Mouse (Mus musculus): ENCODE measurements around the gene Prr13. TPM values are rescaled to one million over a fixed set of nuclear protein-coding genes. Genes with fewer than 3 reads are reported as not detected.
A peak's percentile ranks its signal among the peaks of the same experiment; 100 is the strongest.

Gene Prr13
- polyA plus RNA-seq, 1 experiment from 2014 or later: 90.3 TPM

DNA sequence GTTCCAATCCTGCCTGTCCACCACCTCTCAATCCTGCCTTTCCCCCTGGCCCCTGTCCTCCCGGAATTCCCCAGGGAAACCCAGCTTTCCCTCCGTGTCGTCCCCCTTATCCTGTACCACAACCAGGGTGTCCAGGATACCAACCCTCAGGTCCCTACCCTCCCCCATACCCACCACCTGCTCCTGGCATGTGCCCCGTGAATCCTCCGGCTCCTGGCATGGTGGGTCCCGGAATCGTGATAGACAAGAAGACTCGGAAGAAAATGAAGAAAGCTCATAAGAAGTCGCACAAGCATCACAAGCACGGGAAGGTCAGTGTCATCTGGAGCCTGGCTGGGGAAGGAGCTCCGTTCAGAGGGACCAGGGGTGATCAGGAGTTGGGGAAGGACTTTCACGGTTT lies 1.6 kb downstream of the Prr13 start:
- no peak for DNase-seq (ENCODE audit: low spot score)

DNA sequence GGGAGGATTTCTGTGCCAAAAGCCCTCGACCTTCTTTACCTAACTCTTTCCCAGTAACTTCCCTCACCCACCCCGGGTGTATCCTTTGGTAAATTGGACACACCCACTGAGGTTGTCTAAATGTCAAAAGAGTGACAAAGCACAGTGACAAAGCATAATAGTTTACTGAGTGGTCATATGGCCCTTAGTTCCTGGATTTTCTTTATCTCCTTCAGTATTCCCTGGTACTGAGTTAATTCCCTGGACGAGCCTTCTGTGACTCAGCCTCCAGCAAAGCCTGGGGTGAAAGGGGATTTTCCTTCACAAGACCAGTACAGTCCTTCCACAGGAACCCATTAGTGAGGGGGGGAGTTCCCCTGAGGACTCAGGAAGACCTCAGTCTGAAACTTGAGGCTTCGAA lies 2.1 kb downstream of the Prr13 start:
- no peak for DNase-seq (ENCODE audit: low spot score)

DNA sequence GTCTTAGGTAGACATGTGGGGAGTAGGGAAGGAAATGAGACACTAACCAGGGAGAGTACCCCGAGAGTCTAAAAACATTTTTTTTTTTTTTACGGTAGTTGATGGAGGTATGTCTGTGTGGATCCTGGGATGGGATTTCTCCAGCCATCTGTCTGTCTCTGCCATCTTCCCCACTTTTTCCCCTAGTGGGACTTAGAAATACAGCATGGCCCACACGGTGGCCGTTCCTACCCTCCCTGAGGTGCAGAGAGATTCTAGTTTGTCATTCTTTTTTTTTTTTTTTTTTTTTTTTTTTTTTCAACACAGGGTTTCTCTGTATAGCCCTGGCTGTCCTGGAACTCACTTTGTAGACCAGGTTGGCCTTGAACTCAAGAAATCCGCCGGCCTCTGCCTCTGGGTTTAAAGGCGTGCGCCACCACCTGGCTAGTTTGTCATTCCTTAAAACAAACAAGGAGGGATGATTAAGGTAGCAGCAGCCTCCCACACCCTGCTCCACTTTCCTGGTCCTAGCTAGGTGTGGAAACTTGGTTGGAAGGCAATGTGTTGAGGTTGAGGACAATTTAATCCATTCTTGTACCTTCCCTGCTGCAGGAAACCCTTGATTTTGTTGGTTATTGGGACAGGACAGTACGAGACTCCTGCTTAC lies 2.7 kb downstream of the Prr13 start:
- no peak for DNase-seq (ENCODE audit: low spot score)

DNA sequence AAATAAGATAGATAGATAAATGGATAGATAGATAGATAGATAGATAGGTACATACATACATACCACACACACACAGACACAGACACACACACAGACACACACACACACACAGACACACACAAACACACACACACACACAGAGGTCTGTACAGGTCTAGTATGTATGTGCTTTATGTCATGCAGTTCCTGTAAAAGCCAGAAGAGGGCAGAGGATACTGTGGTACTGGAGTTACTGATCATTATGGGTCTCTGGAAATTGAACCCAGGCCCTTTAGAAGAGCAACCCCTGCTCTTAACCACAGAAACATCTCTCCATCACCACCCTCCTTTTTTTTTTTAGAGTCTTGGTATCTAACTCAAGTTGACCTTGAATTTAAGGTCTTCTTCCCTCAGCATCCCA lies 4.8 kb downstream of the Prr13 start:
- DNase-seq (ENCODE audit: low spot score): peak; percentile 54

DNA sequence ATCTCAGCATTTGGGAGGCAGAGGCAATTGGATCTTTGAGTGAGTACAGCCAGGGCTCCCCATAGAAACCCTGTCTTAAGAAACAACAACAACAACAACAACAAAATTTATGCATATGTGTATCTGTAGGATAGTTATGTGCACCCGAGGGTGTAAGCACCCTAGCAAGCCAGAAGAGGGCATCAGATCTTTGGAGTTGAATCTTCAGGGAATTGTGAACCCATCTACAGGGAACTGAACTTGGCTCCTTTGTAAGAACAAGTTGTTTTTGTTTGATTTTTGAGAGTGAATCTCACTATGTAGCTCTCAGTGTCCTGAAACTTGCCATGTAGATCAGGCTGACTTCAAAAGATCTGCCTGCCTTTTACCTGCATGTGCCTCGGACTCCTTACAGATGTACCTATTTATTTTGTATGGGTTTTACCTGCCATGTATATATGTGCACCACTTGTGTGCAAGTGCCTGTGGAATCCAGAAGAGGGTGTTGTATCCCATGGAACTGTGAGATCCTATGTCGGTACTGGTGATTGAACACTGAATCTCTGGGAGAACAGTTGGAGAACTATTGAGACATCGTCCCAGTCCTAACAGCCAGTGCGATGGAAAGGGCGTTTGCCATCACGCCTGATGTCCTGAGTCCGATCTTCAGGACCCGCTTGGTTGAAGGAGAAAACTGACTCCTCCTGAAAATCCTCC lies 10.0 kb downstream of the Prr13 start:
- no peak for DNase-seq (ENCODE audit: low spot score)

DNA sequence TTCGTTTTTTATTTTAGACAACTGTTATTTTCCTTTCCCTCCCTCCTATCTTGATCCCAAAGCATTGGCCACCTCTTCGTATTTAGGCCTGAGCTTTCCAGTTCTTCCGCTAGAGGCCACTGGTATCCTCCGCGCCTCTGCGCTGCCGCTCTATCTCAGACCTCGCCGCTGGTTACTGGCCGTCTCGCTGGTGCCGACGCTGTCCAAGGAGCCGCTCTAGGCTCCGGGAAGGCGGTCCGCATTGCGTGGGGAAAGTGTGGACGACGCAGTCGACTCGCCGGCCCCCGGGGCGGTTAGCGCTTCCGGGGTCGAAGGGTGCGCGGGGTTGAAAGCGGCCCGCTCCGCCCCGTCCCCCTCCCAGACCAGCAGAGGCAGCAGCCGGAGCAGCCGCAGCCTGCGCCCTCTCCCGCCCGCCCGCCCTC lies 11.4 kb downstream of the Prr13 start, which contains the start of gene Pcbp2:
Pcbp2 (plus strand) TSS at position 357 of the 422 bp plus-strand sequence.
- peak; percentile 98 for DNase-seq (ENCODE audit: low spot score)

DNA sequence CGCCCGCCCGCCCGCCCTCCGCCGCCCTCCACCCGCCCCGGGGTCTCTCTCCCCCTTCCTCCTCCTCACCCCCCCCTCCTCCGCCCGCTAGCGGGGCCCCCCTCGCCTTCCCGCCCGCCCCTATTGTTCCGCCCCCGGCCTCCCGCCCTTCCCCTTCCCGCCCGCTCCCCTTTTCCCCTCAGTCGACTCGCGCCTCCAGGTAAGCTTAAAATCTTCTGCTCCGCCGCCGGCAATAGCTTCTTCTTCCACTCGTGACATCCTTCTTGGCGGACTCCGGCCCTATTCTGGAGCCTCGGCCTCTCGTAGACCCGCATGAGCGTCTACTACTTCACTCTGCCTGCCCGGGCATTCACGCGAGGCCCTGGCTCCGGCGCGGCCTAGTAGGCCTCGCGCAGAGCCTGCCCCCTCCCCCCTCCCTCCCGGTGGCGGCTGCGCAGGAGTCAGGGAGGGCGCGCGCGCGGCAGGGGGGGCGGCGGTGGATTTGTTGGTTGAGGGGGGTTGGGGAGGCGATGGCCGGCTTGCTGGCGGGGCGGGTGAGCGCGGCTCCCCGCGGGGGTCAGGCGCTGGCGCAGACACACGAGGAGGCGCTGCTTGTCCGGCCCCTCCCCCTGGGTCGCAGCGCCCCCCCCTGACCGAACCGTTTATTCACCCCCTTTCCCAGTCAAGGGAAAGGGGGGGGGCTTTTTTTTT lies 11.9 kb downstream of the Prr13 start:
- peak; percentile 84 for DNase-seq (ENCODE audit: low spot score)

DNA sequence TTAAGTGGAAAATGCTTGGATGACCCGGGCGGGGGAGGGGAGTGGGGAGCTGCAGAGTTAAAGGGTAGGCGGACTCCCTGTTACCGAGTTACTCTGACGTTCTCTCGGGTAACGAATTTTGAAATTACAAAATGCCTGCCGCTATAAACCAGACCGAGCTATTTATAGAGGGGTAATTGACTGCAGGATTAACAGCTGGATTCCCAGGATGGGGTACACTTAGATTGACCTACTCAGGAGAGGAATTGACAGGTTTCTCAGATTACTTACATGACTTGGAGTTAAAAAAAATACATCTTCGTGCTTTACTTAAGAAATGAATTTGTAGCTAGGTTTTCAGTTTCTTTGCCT lies 12.4 kb downstream of the Prr13 start:
- DNase-seq (ENCODE audit: low spot score): no peak

DNA sequence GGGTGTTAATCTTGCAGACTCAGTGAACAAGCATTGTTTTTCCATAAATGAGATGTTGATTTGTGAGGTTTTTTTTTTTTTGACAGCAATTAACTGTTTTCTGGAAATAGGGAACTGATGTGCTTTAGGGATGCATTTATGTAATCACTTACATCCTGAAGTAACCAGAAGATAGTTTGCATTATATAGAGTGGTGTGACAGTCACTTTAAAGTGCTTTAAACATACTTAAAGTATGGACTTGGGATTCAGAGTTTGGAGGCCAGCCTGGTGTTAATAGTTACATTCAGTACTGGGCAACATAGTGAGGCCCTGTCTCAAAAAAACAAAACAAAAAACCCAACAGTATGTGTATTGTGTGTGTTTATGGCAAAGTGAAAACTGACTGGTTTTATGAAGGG lies 12.9 kb downstream of the Prr13 start:
- DNase-seq (ENCODE audit: low spot score): no peak

DNA sequence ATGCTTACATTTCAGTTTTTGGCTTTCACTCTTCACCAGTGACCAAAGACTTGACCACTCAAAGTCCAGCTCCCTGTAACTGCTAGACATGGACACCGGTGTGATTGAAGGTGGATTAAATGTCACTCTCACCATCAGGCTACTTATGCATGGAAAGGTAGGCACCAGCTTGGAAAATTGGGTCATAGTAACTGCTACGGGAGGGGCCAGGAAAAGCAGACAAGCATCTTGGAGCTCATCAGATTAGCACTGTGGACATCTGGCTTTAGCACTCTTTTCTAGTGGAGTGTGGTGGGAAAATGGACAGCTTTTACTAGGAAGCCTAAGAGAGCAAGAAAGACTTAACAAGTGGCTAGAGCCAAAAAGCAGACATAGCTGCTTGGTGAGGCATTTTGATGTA lies 14.4 kb downstream of the Prr13 start:
- no peak for DNase-seq (ENCODE audit: low spot score)

DNA sequence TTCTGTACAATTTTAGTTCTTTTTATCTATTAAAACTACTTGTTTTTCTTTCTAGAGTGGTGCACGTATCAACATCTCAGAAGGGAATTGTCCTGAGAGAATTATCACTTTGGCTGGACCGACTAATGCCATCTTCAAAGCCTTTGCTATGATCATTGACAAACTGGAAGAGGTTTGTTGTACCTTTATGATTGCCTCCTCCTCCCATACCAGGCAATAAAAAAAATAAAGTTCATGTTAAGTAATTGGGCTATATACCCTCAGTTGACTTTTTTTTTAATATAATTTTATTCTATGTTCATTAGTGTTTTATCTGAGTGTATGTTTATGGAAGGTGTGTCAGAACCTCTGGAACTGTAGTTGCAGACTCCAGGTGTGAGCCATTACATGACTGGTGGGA lies 15.7 kb downstream of the Prr13 start:
- DNase-seq (ENCODE audit: low spot score): no peak

DNA sequence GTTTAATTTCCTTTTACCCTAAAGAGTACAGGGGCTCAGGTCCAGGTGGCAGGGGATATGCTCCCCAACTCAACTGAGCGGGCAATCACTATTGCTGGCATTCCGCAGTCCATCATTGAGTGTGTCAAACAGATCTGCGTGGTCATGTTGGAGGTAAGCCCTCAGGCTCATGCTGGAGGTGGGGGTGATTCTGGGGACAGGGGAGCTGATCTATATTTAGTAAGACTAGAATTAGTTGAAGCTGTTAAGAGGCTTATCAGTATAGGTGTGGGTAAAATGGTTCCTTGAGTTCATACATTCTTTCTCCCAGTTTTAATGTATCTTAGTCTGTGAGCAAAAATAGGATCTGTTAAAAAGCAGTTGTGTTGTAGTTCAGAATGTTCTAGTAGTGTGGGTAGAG lies 24.3 kb downstream of the Prr13 start:
- DNase-seq (ENCODE audit: low spot score): no peak

DNA sequence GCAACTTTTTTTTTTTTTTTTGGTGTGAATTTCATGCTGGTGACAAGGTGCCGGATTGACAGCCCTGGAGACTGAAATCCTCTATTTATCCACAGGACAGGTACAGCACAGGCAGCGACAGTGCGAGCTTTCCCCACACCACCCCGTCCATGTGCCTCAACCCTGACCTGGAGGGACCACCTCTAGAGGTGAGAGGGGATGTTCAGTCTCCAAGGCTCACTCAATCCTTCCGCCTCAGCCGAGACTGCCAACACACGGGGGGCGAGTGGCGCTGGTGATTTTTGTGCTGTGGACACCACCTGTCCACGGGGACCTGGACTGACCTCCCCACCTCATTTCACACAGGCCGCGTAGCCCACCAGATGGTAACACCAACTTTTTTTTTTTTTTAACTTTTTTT lies 27.0 kb downstream of the Prr13 start:
- DNase-seq (ENCODE audit: low spot score): no peak

DNA sequence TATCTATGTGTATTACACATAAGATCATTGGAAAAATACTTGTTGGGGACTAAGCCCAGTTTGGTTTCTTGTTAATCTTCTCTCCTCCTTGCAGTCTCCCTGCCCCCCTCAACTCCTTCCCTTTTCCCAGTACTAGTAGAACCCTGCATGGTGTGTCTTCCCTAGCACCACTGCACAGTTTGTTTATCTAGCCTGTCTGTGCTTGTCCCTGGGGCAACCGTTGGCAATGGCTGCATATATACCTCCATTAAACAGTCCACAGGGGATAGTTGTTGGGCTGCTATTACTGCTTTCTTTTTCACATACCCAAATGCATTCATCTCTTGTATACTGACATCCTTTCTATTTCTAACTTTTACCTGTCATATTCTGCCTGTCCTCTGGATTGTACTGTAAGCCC lies 28.8 kb downstream of the Prr13 start:
- no peak for DNase-seq (ENCODE audit: low spot score)

DNA sequence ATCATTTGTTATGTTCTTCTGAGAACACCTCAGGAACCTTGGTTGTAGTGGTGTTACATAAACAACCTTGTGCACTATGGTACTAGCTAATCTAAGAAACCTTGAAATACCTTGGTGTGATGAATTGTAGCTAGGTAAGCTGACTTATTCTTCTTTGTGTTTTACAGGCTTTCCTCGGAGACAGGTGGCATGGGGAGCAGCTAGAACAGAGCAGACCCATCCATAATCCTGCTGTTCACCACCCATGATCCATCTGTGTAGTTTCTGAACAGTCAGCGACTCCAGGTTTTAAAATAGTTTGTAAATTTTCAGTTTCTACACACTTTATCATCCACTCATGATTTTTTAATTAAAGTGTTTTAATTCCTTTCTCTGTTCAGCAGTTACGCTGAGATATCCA lies 39.5 kb downstream of the Prr13 start:
- DNase-seq (ENCODE audit: low spot score): no peak

DNA sequence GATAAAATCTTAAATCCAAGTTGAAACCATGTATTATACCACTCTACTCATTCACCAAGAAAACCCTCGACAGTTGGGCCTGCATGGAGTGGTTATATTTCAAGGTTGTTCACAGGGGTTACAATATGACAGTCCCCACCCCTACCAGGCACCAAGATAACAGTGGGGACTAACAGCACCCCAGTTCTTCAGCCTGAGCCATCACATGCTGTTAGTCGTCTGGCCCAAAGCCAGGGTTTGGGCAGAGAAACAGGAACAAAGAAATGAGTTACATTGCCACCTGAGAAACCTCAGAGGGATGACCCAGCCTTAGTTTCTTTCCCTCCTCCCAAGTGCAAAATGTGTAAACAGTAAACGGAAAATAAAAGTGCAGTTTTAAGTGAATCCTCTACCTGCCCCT lies 40.5 kb downstream of the Prr13 start:
- no peak for DNase-seq (ENCODE audit: low spot score)

DNA sequence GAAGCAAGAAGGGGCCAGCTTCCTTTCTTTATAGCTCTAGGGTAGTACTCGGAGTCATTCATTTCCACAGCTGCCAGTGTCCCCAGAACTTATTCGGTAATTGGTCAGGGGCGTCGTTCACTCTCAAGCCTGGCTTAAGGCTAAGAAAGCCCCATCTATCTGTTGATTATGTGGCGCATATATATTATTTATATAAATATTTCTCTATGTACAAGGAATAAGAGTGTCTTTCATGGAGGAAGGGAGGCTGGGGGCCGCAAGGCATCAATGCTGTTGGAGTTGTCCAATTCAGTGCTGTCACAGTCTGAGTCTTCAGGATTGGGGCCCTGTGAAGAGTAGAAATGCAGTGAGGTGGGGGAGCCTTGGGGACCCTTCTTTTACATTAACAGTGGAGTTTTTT lies 41.0 kb downstream of the Prr13 start:
- no peak for DNase-seq (ENCODE audit: low spot score)

DNA sequence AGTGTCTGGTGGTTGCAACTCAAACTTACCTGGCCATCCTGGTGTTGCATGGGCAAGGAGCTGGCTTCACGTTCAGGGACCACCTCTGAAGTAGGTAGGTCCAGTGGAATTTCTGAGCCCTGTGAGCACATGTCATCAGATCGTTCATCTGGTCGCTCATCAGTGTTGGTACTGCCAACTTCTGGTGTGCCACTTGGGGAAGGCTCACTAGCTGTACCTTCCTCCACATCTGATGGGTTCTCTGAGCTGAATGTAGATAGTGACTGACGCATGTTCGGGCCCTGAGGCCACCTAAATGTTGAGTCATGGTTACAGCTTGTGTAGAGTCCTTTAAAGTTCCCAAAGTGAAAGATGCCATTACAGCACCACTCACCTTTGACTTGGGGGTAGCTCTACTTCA lies 41.7 kb downstream of the Prr13 start:
- no peak for DNase-seq (ENCODE audit: low spot score)

DNA sequence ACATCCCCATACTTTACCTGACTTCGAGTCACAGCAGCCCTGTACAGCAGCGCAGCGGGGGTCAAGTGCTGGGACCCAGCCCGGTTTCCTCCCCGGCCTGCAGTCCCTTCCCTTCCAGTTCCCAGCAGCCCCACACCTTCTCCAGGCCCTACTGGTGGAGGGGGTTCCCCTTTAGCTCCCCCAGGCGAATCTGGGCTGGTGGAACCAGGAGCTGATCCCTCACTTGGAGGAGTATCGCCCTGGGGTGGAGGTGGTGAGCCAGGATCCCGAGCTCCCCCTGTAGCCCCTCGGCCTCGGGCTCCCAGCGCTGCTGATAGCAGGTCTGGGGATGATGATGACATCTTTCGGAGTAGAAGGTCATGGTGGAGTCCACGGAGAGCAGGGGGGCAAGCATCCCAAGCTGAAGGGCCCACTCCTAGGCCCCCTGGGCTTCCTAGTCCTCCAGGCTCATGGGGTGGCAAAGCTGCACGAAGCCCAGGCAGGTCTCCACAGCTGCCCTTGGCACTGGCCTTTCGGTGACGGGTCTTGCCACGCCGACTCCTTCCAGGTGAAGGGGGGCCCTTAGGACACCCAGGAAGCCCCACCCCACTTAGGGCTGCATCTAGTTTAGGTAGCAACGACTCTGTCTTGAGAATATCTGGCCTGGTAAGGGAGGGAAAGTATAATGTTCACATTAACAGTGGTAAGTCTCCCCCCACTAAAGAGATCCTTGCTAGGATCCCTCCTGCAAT lies 42.4 kb downstream of the Prr13 start:
- DNase-seq (ENCODE audit: low spot score): no peak

DNA sequence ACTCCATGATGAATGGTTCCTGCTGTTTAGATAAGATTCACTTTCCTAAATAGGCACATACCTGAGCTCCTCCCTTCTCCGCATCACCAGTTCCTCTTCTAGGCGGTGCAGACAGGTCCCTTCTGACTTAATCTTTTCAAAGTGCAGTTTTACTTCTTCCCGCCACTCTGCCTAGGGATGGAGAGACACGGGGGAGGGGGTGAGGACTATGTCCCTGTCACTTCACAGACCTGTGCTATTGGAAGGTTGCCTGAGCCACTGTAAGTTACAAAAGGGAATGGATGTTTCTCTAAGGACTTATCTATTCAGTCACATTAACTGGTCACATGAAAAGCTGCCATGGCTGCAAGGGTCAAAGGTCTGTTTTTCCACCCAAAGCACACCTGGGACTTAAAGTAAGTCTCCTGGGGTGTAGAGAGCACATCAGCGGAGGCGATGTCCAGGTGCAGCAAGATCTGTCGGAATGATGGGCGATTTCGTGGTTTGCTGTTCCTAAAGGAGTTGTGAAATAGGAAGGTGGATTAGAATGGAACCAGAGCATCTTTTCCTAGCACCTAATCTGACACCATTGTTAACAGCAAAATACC lies 43.5 kb downstream of the Prr13 start:
- DNase-seq (ENCODE audit: low spot score): no peak

DNA sequence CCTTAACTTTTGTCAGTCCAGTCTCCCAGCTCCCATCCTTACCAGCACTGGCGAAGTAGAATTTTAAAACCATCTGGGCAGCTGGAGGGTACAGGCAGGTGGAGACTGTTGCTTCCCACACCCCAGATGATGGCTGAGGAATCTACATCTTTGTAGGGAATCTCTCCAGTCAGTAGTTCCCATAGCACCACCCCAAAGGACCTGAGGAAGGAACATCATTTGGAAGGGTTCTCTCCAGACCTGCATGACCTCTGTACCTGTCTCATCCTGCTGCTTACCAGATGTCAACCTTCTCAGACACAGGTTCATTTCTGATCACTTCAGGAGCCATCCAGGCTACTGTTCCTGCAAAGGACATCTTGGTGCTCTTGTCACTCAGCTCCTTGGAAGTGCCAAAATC lies 44.6 kb downstream of the Prr13 start, which contains the start of gene Gm10337:
Gm10337 (plus strand) TSS at position 276 of the 400 bp plus-strand sequence.
- DNase-seq (ENCODE audit: low spot score): no peak

Data from thymus, postnatal 0 days (tissue).